Mouse (Mus musculus) brain, adult 2 months (tissue): ENCODE results near the gene Rpl3.
"Not testable (repeated sequence)": the region's sequence is repeated elsewhere in the genome, so short reads cannot be mapped to it uniquely, and the experiment has no call there.

ENCODE experiments used
- DNase-seq: peaks from one replicate; pipeline ENCODE4 v3.0.0; 2011; ENCODE audit warnings: low read depth, low spot score

Gene Rpl3

DNA sequence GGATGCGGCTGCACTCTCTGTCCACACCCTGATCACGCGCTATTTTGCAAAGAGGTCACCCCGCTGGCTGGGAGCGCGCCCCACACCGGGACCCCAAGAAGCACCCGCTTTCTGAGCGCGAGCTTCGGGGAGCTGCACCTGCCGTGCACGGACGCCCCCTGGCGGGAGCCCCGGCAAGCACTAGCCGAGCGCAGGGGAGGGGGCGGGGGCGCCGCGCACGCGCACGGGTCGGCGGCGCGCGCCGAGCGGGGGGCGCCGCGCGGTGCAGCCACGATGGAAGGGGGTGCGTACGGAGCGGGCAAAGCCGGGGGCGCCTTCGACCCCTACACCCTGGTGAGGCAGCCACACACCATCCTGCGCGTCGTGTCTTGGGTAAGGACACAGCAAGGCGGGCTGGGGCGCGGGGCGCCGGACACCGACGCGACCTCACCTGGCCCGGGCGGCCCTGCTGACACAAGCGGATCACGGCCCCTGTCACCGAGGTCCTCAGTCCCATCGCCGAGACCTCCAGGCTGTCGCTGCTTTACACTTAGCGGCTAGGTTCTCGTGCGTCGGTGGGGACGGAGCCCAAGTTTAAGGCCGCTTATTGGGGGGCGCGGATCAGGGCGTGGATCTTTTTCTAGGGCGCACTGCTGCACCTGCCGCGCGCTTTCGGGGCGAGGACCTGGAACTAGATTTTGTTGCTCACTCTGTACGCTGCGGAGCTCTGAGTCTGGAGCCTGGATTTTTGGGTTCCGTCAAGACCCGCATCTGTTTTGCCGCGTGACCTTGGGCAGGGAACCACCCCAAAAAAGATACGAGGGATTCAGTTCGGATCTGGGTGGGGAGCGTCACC lies at the start of gene Rpl3, which contains the start of gene Syngr1:
Rpl3 (minus strand) TSS at position 748 of the 835 bp plus-strand sequence.
Syngr1 (plus strand) TSS at position 214 of the 835 bp plus-strand sequence.
- DNase-seq, result peak; percentile 91

DNA sequence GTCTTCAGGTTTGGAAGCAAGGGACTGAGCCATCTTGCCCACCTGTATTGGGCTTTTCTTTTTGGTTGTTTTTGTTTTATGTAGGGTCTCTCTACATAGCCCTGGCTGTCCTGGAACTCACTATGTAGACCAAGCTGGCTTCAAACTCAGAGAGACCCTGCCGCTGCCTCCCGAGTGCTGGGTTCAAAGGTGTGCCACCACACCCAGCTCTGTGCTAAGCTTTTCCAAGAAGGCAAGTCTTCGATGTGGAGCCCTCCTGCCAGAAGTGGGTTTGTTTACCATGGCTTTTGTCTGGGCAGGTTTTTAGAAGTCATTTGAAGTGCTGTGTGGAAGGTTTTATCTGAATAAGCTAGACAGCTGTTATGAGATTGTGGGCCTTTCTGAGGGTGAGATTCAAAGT lies 49.2 kb upstream of the Rpl3 start:
- no peak for DNase-seq

DNA sequence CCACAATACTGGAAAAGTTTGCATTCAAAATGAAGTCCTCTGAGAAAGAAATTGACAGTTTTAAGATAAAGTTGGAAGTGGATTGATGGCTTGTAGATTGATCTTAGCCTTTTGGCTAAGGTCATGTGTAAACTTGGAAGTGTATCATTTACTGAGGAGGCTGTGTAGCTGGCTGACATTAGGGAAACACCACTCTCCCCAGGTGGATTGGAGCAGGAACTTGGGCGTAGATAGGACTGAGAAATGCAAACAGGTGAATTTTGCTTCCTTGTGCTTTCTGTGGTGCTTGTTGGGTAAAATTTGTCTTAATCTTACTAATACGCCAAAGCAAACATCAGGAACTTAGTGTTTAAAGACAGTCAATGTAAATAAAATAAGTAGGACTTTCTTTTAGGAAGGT lies 48.6 kb upstream of the Rpl3 start:
- no peak for DNase-seq

GRCm38 (mm10) chr15:80137945-80138791 lies 46.5 kb upstream of the Rpl3 start:
- DNase-seq, result peak; percentile 92

DNA sequence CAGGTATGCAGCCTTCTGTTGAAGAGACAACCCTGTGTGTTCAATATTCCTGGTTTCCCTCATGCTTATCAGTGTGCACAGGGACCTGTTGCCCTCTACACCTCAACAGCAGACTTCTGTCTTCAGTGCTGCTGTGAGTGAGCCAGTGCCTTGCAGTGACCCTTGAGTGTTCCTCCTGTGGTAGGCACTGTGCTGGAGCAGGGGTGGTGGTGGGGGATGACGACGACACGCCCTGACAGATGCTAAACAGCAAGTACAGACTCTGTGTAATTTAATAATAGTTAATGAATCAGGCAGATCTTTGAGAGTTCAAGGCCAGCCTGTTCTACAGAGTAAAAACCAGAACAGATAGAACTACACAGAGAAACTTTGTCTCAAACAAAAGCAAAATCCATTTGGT lies 45.0 kb upstream of the Rpl3 start:
- DNase-seq, result no peak

DNA sequence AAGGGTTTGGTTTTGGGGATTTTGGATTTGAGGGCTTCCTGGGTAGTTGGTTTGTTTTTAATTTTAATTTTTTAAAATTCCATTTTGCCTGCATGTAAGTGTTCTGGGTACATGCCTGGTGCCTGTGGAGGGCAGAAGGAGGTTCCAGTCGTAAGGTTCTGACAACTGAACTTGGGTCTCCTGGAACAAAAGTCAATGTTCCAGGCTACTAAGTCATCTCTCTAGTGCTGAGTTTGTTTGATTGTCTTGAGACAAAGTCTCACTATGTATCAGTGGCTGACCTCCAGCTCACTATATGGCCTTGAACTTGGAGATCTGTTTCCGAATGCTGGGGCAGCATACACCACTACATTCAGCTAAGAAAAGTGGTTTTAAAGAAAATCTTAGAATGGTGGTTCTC lies 43.8 kb upstream of the Rpl3 start:
- DNase-seq, result no peak

- no peak for DNase-seq
Observed at GRCm38 (mm10) chr15:80134450-80134847, 42.8 kb upstream of the Rpl3 start.

DNA sequence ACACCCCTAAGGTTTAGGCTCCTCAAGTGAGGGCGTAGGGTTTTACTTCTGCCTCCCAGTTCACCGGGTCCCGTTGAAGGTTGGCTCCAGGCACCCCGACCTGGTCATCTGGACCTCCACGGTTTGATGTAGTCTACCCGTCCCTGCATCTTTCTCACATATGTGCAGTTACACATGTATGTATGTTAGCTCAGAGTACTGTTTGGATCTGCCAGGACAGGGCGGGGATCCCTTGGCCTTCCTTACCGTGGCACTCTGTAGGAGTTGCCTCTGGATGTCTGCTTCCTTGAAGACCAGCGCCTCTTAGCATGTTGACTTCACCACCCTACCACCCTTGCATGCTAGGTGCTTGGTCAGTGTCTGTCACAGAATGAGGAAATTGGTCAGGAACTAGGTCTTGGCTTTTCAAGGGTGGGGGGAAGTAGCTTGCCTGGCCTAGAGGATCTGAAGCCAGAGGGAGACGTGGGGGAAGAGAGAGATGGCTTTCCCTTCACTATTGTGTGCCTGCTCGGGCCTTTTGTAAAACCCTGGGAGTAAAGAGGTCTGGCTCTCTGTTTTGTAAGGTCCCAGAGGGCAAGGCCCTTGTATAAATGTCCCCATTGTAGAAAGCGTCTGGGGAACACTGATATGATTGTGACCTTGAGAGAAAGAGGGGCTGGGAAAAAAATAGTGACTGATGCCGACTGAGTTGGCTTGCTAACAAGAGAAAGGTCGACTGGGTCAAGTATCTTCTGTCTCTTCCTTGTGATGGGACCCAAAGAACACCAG lies 42.2 kb upstream of the Rpl3 start:
- DNase-seq, result peak; percentile 76

- DNase-seq, result peak; percentile 98
Observed at GRCm38 (mm10) chr15:80132993-80133586, 41.4 kb upstream of the Rpl3 start, which contains the start of gene Tab1. TSS of gene Tab1 (plus strand) at chr15:80133127.

- no peak for DNase-seq
Observed at GRCm38 (mm10) chr15:80132452-80132851, 40.8 kb upstream of the Rpl3 start.

GRCm38 (mm10) chr15:80131421-80131820 lies 39.8 kb upstream of the Rpl3 start:
- peak; percentile 93 for DNase-seq

DNA sequence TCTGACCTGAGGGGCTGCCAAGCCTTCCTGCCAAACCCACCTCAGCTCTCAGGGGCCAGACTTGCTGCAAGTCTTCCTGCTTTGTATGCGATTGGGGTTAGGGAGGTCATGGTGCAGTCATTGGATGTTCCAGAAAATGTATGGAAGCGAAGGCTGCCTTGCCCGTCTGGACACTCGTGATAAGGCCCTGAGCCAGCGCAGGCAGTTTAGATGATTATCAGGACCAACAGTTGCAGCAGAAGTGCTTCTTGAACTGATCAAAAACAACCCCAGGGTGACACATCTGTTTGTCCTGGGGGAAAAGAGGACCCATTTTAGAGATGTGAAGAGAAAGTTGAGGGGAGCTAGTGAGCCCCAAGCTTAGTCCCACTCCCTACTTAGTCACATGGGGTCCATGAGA lies 39.0 kb upstream of the Rpl3 start:
- DNase-seq, result no peak

- no peak for DNase-seq
Observed at GRCm38 (mm10) chr15:80129982-80130381, 38.3 kb upstream of the Rpl3 start.

DNA sequence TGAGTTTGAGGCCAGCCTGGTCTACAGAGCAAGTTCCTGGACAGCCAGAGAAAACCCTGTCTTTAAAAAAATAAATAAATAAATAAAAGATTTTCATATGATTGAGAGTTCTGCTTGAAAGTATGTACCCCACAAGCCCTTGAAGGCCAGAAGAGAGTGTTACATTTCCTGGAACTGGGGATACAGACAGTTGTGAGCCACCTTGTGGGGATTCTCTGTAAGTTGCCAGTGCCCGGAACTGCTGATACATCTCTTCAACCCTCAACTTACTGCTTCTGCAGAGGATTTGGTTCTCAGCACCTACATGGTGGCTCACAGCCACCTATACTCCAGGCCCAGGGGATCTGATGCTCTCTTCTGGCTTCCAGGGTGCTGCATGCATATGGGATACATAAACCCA lies 35.5 kb upstream of the Rpl3 start:
- peak; percentile 72 for DNase-seq

- DNase-seq, result no peak
Observed at GRCm38 (mm10) chr15:80124651-80125050, 33.0 kb upstream of the Rpl3 start.

GRCm38 (mm10) chr15:80122431-80122830 lies 30.8 kb upstream of the Rpl3 start:
- not testable (repeated sequence) for DNase-seq

GRCm38 (mm10) chr15:80121721-80122325 lies 30.2 kb upstream of the Rpl3 start:
- peak; percentile 99 for DNase-seq

DNA sequence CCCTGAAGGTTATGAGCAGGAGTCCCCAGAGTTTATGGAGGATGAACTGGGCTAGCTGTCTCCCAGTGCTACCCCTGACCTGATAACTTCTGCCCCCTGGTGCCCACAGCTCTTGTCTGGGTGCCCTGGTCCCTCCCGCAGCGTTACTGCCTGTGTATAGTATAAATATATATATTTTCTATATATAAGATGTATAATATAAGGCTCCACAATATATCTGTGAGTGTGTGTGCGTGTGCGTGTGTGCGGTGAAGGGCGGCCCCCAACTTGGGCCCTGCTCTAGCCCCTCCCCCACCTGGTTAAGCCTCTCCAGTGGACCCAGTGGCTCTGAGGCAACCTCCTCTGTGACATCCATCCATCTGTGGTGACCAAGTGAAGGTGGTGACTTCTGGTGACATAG lies 27.4 kb upstream of the Rpl3 start:
- DNase-seq, result no peak

- no peak for DNase-seq
Observed at GRCm38 (mm10) chr15:80117154-80117553, 25.5 kb upstream of the Rpl3 start.

- no peak for DNase-seq
Observed at GRCm38 (mm10) chr15:80115866-80116794, 24.5 kb upstream of the Rpl3 start.
